Mouse (Mus musculus) kidney, postnatal 36 days (tissue): ENCODE results near the gene Asb16.
A peak's percentile ranks its signal among the peaks of the same experiment; 100 is the strongest.

Experiments used
- DNase-seq, 2 experiments: peaks; one replicate each; pipeline ENCODE4 v3.0.0; 2021 to 2022; ENCODE audit warnings: mixed read lengths in 2 of 2

Gene Asb16

DNA sequence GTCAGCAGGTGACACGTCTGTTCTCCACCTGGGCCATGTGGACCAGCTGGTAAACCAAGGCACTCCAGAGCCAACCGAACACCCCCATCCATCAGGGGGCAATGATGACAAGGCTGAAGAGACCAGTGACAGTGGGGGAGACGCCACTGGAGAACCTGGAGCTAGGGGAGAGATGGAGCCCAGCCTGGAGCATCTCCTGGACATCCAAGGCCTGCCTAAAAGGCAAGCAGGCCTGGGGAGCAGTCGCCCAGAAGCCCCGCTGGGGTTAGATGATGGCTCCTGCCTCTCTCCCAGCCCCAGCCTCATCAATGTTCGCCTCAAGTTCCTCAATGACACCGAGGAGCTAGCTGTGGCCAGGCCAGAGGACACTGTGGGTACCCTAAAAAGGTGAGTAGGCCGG is 18.9 kb downstream of the Asb16 start:
- no peak for DNase-seq

DNA sequence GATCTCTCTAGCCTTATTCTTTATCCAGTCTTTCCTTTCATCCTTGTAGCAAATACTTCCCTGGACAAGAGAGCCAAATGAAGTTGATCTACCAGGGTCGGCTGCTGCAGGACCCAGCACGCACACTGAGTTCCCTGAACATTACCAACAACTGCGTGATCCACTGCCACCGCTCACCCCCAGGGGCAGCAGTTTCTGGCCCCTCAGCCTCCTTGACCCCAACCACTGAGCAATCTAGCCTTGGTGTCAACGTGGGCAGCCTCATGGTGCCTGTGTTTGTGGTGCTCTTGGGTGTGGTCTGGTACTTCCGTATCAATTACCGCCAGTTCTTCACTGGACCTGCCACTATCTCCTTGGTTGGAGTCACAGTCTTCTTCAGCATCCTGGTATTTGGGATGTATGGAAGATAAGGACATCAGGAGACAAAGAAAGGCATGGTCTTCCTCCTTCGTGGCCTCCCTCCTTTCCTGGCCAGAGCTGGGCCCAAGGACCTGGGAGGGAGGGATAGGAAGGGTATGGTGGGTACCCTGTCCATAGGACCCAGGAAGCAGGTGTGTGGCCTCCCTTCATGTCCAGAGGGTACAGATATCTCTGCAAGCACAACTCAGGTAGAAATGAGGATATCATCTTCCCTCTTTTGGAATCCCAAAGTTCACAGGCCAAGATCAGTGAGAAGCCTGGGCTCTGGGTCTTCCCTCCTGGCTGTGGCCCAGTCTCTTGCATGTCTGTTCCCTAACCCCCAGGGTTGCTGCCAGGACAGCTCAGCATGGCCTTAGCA is 19.7 kb downstream of the Asb16 start:
- DNase-seq: no peak

DNA sequence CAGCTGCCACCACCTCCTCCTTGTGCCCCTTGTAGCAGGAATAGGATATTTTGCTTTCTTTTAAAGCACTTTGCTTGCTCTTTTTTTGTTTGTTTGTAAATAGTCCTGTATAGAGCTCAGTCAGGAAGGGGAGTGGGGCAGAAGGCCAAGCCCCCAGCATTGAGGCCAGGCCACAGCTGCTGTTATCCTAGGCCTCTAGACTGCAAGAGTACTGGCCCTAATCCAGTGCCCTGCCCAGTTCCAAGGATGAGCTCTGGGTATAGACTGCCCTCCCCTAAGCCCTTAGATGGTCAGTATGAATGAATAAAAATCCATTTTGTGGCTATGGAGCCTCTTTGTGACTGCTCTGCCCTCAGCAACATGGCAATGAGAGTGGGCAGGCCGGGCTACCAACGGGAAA is 20.4 kb downstream of the Asb16 start:
- DNase-seq: no peak

DNA sequence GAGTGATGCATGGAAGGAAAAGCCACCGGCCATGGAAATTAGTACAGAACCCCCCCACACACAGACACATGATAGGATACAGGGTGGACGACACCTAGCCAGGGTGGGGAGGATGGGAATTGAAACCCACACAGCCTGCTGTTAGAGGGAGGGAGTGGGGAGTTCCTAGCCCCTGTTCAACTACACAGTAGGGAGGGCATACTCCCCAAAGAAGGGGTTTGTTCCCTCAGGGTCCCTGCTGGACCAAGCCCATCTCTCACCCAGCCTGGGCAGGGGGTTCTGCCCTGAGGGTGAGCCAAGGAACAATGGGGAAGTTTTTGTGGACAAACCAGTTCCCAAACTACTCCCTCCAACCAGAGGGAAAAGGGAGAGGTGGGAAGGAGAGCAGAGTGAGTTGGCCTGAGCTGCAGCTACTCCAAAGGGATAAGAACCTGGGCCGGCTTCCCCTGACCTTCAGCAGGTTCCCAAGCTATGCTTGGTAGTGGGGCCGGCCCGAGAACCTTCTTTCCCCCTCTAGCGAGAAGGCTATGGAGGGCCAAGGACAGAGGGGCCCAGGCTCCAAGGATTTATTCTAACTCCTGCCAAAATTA is 21.1 kb downstream of the Asb16 start:
- no peak for DNase-seq

DNA sequence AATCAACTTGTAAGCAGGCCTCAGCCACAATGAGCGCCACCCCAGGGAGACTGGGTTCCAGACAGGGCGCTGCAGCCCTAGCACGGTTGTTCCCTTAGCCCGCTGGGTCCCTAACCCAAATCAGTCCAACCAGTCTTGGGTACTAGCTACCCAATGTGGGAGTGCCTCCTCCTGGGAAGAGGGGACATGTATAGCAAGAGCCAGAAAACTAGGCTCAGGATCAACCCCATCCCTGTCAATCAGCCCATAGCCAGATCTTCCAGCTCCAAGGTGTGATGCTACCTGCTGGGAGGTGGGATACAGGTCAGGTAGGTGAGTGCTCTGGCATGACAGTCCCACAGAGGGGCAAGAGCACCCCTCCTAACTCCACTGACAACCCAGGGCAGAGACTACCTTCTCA is 21.6 kb downstream of the Asb16 start:
- peak in 1 of 2 experiments; percentile 31 for DNase-seq

DNA sequence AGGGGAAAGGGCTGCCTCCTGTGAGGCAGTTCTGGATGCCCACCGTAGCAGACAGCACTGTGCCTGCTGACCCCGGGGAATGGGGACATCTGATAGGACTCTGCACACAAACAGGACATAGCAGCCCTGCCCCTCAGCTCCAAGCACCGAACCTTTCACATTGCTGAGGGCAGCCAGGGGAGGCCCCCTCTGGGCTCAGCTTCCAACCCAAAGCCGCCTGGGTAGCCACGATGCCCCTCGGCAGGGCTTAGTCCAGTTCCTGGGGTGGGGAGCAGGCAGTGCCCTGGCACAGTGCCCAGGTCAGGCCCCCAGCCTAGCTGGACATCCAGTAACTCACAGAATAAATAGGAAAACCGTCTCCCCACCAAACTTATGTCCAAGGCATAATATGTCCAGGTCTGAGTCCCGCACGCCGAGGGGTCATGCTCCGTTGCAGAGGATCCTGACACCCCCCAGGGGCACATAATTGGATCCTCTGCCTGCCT is 22.6 kb downstream of the Asb16 start:
- no peak for DNase-seq

DNA sequence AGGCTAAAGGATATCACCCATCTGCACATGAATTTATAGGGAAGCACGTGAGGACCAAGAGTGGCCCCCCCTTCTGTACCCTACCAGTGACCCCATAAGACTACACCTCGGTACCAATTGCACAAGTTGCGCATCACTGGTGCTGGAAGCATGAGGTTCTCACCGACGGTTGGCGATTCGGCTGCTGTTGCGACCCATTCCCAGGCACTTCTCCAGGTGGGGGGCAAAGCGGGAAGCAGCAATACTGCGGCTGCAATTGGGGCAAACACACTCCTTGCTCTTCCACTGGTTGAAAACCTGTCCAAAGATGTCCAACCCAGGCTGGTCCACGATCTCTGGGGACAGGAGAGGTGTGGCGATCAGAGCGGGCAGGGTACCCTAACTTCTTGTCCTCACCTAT is 25.4 kb downstream of the Asb16 start:
- DNase-seq: no peak

DNA sequence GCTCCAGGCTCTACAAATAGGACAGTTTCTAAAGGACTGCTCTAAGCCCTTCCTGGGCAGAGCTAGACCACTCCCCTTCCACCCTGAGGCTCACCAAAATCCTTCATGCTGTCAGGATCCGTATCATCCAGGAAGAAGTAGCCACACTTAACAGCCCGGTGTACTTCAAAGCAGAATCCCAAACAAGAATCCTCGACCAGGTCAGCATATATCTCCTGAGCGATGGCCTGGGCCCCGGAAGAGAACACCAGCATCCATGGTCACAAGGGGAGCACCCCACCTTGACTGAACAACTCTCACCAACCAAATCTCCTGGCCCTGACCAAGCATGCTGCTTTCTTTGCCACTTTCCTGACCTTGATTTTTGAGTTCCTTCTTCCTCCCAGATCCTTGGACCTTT is 25.9 kb downstream of the Asb16 start:
- DNase-seq: no peak

DNA sequence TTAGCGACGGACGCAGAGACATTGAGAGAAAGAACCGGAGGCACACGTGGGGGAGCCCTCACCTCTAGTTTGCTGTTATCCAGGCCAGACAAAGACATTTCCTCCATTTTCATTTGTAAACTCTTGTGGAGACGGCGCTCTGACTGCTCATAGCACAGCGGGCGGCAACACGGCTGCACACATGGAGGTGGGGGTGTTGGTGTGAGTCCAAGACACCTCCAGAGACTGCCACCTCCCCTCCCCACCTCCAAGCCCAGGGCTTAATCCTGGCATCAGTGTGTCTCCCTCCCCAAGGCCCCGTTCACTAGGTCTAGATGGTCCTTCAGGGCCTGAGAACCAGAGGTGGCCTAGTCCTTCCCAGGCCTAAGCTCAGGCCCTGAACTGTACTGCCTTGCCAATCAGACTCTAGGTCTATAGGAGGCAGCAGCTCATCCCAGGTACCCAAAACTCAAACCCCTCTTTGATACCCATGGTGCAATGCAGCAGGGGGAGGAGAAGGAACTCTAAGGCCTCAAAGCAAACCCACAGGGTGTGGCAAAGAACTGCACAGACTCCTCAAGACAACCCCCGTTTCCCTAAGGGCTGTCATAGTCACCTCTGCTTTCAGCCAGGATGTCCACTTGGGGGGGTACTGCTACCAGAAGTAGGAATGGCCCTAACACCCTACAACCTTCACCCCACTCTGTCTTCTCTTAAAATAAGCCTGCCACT is 26.5 kb downstream of the Asb16 start:
- DNase-seq: no peak

DNA sequence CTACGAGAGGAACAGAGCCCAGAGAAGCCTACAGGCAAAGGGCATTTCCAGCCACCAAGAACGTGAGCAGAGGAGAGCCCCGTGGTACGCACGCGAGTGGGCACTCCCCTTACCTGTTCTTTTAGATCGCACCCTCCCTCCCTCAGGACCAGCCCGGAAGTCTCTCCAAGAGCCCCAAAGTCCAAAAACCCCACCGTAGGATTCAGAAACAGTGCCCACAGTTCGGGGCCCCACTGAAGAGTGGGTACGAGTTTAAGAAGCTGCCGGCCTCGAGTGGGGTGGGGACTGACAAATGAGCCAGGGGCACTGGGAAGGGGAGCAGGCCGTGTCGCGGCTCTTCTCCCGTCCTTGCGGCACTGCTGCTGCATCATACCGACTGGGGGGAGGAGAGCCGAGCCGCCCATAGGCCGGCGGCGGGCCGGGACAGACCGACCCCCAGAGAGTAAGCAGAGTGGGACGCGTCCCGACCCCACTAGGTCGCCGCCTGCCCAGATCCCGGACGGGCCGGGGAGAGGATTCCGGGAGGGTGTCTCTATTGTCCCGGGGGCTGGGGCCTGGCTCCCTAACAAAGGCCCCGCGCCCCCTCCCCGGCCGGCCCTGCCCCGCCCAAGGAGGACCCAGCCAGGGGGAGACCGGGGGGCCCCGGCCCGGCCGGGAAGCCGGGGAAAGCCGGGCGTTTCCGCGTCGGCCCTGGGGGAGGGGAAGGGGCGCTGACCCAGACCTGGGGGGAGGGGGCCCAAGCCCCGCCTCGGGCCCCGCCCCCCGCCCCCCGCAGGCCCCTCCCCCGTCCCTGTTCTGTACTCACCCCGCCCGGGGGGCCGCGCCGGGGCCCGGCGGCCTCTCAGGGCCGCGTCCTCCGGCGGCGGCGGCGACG is 27.3 kb downstream of the Asb16 start:
- DNase-seq: peak; percentile 39 to 80

DNA sequence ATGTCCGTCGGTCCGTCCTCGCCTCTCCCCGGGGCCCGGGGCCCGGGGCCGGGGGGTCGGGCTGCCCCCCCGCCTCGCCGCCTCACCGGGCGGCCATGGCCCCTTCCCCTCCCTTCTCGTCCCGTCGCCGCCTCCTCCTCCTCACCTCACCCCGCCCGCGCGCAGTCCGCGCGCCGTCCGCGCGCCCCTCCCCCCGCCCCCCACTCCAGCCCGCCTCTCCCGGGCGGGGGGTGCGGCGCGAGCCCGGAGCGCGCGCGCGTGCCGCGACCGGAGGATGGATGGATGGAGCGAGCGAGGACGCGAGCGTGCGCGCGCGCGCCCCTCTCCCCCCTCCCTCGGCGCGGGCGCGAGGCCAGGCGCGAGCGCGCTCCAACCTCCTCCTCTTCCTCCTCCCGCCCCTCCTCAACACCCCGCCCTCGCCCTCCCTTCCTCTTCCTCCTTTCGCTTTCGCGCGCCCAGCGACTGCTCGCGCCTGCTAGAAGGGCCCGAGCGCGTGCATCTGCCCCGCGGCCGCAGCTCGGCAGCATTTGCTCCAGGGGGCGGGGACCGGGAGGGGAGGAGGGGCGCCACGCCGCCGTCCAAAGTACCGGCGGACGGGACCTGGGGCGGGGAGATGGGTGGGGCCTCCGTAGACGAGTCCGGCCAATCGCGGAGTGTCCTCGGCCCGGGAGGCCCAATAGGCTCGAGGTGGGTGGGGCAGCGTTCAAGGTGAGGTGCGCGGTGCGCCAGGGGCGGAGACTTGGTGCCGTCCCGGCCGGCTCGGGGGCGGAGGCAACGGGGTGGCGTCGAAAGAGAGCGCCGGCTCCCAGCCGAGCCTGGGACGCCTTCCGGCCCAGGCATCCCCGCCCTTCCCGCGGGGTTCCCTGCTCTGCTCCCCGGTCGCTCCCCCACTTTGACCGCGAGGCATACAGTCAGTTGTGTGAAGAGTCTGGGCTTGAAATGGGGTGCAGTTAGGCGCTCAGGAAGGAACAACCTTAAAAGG is 28.2 kb downstream of the Asb16 start, which contains the start of gene Atxn7l3:
TSS of gene Atxn7l3 (minus strand) at position 141 of the 982 bp plus-strand sequence.
- DNase-seq: peak; percentile 99

DNA sequence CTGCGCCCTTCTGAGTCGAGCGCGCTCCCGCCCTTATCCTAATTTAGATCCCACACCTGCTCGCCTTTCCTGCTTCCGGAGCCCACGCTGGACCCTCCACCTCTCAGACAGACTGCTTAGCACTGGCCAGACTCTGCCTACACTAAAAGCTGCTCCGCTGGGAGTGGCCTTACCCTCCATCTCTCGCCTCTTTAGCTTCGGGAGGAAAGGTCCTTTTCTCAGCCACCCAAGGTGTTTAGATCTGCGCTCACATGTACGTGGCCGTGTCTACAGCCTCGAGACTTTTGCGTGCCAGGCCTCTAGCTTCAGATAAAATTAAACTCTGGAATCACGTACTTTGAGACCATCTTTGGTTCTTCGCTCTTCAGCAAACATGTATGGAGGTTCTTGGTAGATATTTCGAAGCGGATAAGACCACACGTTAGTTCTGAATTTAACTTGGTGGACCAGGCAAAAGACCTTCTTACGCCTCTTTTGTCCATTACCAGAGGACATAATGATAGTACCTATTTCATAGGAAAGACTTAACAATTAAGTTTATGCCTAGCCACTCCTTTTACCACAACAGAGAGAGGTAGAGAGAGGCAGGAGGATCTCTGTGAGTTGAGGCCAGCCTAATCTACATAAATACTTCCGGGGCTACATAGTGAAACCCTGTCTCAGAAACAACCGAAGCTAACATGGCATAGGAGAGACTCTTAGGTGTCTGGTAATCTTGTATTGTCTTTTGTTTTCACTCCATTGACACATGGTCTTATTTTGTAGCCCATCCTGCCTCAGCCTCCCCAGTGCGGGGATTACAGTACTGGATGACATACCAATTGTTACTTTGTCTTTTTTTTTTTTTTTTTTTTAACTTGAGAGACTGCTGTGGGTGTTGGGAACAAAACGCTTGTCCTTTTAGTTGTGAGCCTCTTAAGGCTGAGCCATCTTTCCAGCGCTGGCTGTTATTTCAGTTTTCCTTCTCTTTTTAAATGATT is 29.3 kb downstream of the Asb16 start:
- no peak for DNase-seq

DNA sequence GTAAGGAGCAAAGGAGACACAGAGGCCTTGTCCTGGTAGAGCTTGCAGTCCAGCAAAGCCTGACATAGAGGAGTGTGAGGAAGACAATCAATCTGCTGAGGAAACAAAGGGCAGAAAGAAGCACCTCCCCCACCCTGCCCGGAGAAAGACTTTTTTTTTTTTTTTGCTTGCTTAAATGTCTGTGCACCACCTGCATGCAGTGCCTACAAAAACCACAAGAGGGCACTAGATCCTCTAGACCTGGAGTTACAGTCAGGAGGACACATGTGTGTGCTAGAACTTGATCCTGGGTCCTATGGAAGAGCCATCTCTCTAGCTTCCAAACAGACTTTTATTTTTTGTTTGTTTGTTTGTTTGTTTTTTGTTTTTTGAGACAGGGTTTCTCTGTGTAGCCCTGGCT is 31.3 kb downstream of the Asb16 start:
- DNase-seq: peak; percentile 59 to 82

DNA sequence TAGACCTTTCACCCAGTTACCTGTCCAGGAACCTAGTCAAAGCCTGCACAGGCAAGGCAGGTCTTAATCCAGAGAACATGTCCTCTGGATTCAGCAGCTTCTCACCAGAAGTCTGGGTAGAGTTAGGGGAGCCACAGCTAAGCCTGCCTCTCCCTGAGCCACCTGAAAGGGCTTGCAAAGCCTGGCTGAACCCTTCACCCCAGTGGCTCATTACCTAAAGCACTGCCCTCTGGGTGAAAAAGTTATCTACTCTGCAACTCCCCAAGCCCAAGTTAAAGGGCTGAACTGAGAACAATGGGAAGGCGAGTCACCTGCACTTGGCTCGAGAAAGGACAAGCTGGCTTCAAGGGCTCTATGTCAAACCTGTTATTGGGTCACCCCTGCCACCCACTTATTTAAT is 35.6 kb downstream of the Asb16 start:
- DNase-seq: no peak

DNA sequence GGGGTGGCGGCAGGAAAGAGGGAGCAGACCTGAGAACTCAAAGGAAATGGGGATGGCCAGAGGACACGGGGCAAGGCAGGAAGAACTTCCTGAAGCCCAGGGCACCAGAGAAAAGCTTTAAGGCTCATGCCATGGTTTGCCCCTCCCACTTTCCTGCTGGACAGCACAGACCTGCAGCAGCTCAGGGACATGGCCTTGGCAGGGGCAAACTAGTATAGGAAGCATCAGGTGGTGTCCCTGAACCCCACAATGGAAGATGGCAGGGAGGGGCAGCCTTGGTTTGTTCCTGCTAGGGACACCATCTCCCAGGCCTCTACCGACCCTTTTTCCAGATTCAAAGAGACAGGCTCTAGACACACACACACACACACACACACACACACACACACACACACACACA is 36.8 kb downstream of the Asb16 start:
- no peak for DNase-seq

DNA sequence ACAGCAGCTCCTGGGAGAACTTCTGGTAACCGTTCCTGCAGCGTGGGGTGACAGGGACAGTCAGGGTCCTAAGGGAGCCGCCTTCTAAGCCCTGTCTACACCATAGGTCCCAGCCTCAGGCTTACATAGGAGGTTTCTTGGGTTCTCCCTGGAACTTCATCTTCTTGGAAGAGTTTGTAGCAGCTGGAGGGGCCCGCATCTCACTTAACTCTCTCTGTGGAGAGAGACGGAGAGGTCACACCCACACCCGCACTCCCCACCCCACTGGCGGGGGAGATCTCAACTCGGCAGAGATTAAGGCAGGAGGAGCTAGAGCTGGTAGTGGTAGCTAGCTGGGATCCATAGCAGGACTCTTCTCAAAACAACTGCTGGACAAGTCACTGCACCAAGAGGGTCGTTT is 39.6 kb downstream of the Asb16 start:
- DNase-seq: no peak

DNA sequence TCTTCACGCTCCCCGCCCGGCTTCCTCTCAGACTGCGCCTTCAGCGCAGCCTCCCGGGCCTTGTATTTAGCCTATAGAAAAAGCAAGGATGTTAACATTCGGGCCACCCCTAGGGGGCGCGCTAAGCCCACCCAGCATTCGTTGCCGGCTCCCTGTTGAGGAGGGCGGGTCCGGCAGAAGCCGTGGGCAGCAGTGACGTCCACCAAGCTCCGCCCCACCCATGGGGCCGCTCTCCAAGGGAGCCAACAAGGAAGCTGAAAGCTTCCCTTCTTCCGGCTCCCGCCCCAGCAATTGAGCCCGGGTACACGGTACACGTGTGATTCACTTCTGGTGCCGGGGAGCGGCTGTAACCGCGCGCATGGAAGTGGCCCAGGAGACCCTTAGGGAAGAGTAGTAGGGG is 40.4 kb downstream of the Asb16 start:
- peak; percentile 98 to 99 for DNase-seq

DNA sequence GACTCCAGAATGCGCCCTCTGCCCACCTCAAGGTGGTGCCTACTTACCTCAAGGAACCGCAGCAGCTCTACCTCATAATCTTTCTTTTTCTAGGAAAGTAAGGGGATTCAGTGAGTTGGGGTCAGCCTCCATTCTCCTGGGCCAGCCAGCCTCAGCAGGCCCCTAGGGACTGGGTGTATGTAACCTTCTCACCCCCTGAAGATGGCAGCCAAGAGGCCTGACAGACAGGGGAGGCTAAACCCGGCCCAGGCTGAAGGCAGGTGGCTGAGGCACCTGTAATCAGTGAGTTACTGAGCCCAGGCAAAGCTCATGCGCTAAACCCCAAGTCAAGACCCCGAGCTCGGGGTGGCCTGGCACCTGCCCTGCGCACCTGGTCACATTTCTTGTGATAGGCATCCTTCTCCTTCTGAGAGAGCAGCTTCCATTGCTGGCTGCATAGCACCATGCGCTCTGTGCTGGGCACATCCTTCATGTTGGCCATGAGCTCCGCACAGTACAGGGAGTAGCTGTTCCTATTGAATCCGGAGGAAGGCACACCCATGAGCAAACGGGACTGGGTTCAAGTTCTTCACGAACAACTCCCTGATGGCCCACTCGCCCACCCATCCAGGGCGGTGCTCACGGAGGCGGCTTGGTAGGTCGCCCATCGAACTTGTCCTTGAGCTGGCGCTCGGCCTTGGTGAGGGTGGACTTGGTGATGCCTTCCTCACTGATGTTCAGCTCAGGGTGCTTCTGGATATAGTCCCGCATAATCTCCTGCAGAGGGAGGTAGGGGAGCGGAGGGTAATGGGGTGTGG is 41.5 kb downstream of the Asb16 start:
- DNase-seq: no peak
